Mouse (Mus musculus): ENCODE measurements at regions not wholly inside any gene's neighbourhood (a gene's known extent, or its start where the extent isn't known, plus 50 kb on each side); places are given as distances from the start of the nearest gene placed in this dataset.

DNA sequence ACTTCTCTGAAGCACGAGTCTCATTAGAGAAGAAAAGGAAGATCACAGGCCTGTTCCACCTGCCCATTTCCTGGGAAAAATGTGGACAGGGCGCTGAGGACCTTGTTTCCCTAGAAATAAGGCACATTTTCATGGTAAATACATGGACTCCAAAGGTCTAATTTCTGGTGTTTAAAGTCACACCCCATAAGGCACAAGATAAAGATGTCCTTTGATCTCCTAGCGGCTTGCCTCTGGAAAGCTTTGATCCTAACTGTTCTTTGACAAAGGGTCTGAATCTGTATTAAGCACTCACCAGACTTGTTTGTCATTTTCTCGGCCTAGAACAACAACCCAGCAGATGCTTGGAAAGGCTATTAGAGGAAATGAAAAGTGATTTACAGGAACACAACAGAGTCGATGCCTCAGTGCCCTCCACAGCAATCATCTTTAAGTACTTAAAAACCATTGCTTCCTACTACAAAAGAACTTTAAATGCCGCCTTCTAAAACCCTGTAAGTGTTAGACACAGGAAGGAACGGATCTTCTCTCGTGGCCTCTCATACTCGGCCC is 168.3 kb upstream of the Plxnc1 start:
- H3K4me1 ChIP-seq (ENCODE audit: control insufficient read depth, insufficient read depth, low read length) = peaks cover 6% of the 10 kb centered on the region
- no peaks in the 10 kb centered on the region for H3K36me3 ChIP-seq (ENCODE audit: control insufficient read depth, insufficient read depth, low read length, poor library complexity, severe bottlenecking)
- no peak for TF ChIP-seq POLR2A (IDR thresholded peaks at IDR 0.05; ENCODE audit: insufficient read depth, low read length)
- TF ChIP-seq EP300 (IDR thresholded peaks at IDR 0.05; ENCODE audit: insufficient read depth, low read depth, low read length) = no peak
- TF ChIP-seq CTCF (IDR thresholded peaks at IDR 0.05; ENCODE audit: low read depth, low read length) = no peak
- H3K9me3 ChIP-seq (replicated peaks; ENCODE audit: control insufficient read depth, insufficient read depth, low read length, poor library complexity, severe bottlenecking) = no peaks in the 10 kb centered on the region
- no peaks in the 10 kb centered on the region for H3K27me3 ChIP-seq (ENCODE audit: control insufficient read depth, insufficient read depth, low read length, poor library complexity, severe bottlenecking)
- no peak overlapping the region for H3K9ac ChIP-seq (ENCODE audit: low read depth, poor library complexity, severe bottlenecking)
- H3K4me3 ChIP-seq (ENCODE audit: low read depth, low read length) = no peak overlapping the region
- no peak overlapping the region for H3K27ac ChIP-seq (ENCODE audit: insufficient read depth, low read length)

DNA sequence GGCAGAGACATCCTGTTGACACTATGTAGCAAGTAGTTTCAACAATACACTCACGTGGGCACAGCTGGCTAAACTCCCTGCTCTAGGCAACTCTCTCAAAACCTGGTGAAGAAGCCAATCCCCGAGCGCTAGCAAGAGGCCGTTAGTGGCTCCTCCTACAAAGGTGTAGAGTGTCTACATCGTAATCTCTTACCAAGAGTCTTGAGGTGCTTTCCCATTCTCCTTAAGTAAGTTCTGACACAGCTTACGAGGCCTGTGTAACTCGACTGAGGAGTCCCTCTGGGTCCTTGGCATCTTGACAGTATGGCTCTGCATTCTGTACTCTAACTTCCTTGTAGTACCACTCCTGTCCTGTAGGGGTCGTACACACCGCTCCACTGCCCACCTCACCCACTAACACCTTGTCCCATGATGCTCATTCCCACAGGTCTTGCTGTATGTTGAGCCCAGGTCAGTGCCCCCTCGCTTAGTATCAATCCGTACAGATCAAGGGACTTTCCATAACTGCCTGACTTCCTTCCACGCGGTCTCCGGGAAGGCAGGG is 167.7 kb upstream of the Plxnc1 start:
- H3K9ac ChIP-seq (ENCODE audit: low read depth, poor library complexity, severe bottlenecking) = no peak overlapping the region
- no peaks in the 10 kb centered on the region for H3K36me3 ChIP-seq (ENCODE audit: control insufficient read depth, insufficient read depth, low read length, poor library complexity, severe bottlenecking)
- no peaks in the 10 kb centered on the region for H3K9me3 ChIP-seq (replicated peaks; ENCODE audit: control insufficient read depth, insufficient read depth, low read length, poor library complexity, severe bottlenecking)
- H3K4me3 ChIP-seq (ENCODE audit: low read depth, low read length) = no peak overlapping the region
- no peak overlapping the region for H3K27ac ChIP-seq (ENCODE audit: insufficient read depth, low read length)
- peaks cover 6% of the 10 kb centered on the region for H3K4me1 ChIP-seq (ENCODE audit: control insufficient read depth, insufficient read depth, low read length)
- TF ChIP-seq CTCF (IDR thresholded peaks at IDR 0.05; ENCODE audit: low read depth, low read length) (peak; percentile 77), EP300 (IDR thresholded peaks at IDR 0.05; ENCODE audit: insufficient read depth, low read depth, low read length) (no peak)
- no peaks in the 10 kb centered on the region for H3K27me3 ChIP-seq (ENCODE audit: control insufficient read depth, insufficient read depth, low read length, poor library complexity, severe bottlenecking)

DNA sequence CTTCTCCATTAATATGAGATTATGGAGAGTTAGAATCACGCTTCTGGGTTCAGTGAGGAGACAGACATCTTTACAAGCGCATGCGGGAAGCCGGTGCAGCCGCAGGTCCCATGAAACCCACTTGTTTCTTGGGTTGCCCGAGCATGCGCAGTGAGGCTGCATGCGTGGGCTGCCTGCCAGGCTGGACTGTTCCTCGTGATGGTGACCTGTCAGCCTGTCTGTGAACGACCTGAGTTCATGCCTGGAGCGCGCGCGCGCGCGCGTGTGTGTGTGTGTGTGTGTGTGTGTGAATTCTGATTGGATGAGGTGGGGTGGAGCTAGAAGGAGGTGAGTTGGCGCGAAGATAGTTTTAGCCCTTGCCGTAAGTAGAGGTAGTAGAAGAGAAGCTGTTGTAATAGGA is 166.2 kb upstream of the Plxnc1 start:
- H3K36me3 ChIP-seq (ENCODE audit: control insufficient read depth, insufficient read depth, low read length, poor library complexity, severe bottlenecking) = no peaks in the 10 kb centered on the region
- no peak overlapping the region for H3K27ac ChIP-seq (ENCODE audit: insufficient read depth, low read length)
- H3K9me3 ChIP-seq (replicated peaks; ENCODE audit: control insufficient read depth, insufficient read depth, low read length, poor library complexity, severe bottlenecking) = no peaks in the 10 kb centered on the region
- no peak for TF ChIP-seq EP300 (IDR thresholded peaks at IDR 0.05; ENCODE audit: insufficient read depth, low read depth, low read length)
- TF ChIP-seq POLR2A (IDR thresholded peaks at IDR 0.05; ENCODE audit: insufficient read depth, low read length) = no peak
- TF ChIP-seq CTCF (IDR thresholded peaks at IDR 0.05; ENCODE audit: low read depth, low read length) = no peak
- no peaks in the 10 kb centered on the region for H3K27me3 ChIP-seq (ENCODE audit: control insufficient read depth, insufficient read depth, low read length, poor library complexity, severe bottlenecking)
- H3K9ac ChIP-seq (ENCODE audit: low read depth, poor library complexity, severe bottlenecking) = no peak overlapping the region
- H3K4me1 ChIP-seq (ENCODE audit: control insufficient read depth, insufficient read depth, low read length) = peaks cover 4% of the 10 kb centered on the region
- H3K4me3 ChIP-seq (ENCODE audit: low read depth, low read length) = no peak overlapping the region

DNA sequence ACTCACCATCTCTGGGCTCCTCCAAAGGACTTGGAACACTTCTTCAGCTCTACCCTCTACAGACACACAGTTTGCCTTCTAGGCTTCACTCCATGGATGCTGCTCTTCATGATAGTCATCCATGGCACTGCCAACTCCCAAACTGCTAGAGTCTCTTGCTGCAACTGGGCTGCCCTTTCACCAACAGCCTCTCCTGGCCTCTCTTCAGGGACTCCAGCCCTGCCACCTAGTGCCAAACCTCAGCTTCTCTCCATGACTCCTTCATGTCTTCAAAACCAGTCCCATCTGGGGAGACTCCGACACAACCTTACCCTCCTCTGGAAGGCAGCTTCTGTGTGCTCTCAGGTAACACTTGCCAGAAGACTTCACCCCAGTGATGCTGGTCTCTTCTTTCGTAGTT is 164.9 kb upstream of the Plxnc1 start:
- Histone ChIP-seq H3K4me3 (ENCODE audit: low read depth, low read length) (no peak overlapping the region), H3K36me3 (ENCODE audit: control insufficient read depth, insufficient read depth, low read length, poor library complexity, severe bottlenecking) (no peaks in the 10 kb centered on the region), H3K9me3 (replicated peaks; ENCODE audit: control insufficient read depth, insufficient read depth, low read length, poor library complexity, severe bottlenecking) (no peaks in the 10 kb centered on the region), H3K27me3 (ENCODE audit: control insufficient read depth, insufficient read depth, low read length, poor library complexity, severe bottlenecking) (no peaks in the 10 kb centered on the region), H3K4me1 (ENCODE audit: control insufficient read depth, insufficient read depth, low read length) (no peaks in the 10 kb centered on the region), H3K27ac (ENCODE audit: insufficient read depth, low read length) (no peak overlapping the region), H3K9ac (ENCODE audit: low read depth, poor library complexity, severe bottlenecking) (no peak overlapping the region)
- TF ChIP-seq EP300 (IDR thresholded peaks at IDR 0.05; ENCODE audit: insufficient read depth, low read depth, low read length) (no peak), CTCF (IDR thresholded peaks at IDR 0.05; ENCODE audit: low read depth, low read length) (no peak), POLR2A (IDR thresholded peaks at IDR 0.05; ENCODE audit: insufficient read depth, low read length) (no peak)

DNA sequence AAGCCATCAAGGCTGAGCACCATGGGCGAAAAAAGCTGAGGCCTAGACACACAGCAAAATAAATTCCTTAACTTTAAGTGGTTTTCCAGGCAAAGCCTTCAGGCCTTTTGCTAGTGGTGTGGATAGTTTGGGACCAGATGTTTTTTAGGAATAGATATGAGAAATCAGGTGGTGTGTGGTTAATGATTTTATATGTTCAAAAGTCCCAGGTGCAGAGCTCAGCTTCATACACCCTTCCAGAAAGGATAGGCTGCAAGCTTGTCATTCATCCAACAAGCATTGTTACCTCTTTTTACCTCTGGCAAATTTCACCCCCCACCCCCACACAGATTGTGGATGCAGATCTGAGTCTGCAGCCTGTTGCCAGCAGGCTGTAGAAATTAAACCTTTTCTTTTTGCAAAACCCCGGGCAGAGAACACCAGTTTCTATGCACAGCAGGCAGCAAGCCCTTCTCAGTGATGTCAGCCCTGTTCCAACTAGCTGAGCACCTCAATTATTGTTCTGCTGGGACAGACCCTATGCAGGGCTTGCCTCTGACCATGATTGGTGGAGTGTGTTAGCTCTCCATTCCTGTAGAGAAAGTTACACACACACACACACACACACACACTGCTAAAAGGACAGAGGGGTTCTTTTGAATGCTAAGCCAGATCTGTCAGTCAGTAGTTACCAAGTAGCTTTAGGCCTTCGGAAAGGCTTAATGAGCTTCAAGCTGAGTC is 163.1 kb upstream of the Plxnc1 start:
- no peak for TF ChIP-seq POLR2A (IDR thresholded peaks at IDR 0.05; ENCODE audit: insufficient read depth, low read length)
- no peak for TF ChIP-seq CTCF (IDR thresholded peaks at IDR 0.05; ENCODE audit: low read depth, low read length)
- TF ChIP-seq EP300 (IDR thresholded peaks at IDR 0.05; ENCODE audit: insufficient read depth, low read depth, low read length) = no peak
- Histone ChIP-seq H3K36me3 (ENCODE audit: control insufficient read depth, insufficient read depth, low read length, poor library complexity, severe bottlenecking) (no peaks in the 10 kb centered on the region), H3K4me1 (ENCODE audit: control insufficient read depth, insufficient read depth, low read length) (no peaks in the 10 kb centered on the region), H3K27ac (ENCODE audit: insufficient read depth, low read length) (no peak overlapping the region), H3K9me3 (replicated peaks; ENCODE audit: control insufficient read depth, insufficient read depth, low read length, poor library complexity, severe bottlenecking) (no peaks in the 10 kb centered on the region), H3K4me3 (ENCODE audit: low read depth, low read length) (no peak overlapping the region), H3K27me3 (ENCODE audit: control insufficient read depth, insufficient read depth, low read length, poor library complexity, severe bottlenecking) (no peaks in the 10 kb centered on the region), H3K9ac (ENCODE audit: low read depth, poor library complexity, severe bottlenecking) (no peak overlapping the region)

DNA sequence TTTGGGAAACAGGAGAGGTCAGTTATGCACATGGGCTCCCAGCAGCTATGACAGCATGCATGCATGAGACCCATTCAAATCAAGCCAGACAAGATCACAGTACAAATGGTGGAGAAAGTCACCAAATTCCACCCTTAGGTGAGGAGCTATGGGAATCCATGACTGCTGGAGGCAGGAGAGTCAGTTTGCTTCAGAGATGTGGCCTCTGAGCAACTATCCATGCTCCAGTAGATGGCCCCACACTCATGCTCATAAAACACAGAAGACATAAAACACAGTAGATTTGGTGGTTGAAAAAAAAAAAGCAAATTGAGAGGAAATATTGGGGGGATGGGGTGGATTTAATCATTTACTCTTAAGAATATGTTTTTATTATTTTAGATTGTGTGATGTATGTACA is 159.2 kb upstream of the Plxnc1 start:
- no peak for TF ChIP-seq EP300 (IDR thresholded peaks at IDR 0.05; ENCODE audit: insufficient read depth, low read depth, low read length)
- TF ChIP-seq POLR2A (IDR thresholded peaks at IDR 0.05; ENCODE audit: insufficient read depth, low read length) = no peak
- no peak for TF ChIP-seq CTCF (IDR thresholded peaks at IDR 0.05; ENCODE audit: low read depth, low read length)
- Histone ChIP-seq H3K36me3 (ENCODE audit: control insufficient read depth, insufficient read depth, low read length, poor library complexity, severe bottlenecking) (no peaks in the 10 kb centered on the region), H3K4me3 (ENCODE audit: low read depth, low read length) (no peak overlapping the region), H3K9me3 (replicated peaks; ENCODE audit: control insufficient read depth, insufficient read depth, low read length, poor library complexity, severe bottlenecking) (no peaks in the 10 kb centered on the region), H3K4me1 (ENCODE audit: control insufficient read depth, insufficient read depth, low read length) (no peaks in the 10 kb centered on the region), H3K27me3 (ENCODE audit: control insufficient read depth, insufficient read depth, low read length, poor library complexity, severe bottlenecking) (no peaks in the 10 kb centered on the region), H3K27ac (ENCODE audit: insufficient read depth, low read length) (no peak overlapping the region), H3K9ac (ENCODE audit: low read depth, poor library complexity, severe bottlenecking) (no peak overlapping the region)

All from ES-Bruce4 (cell line).